Mouse (Mus musculus): ENCODE data around the gene Fancm. TPM values are rescaled to one million over a fixed set of nuclear protein-coding genes. Genes with fewer than 3 reads are reported as not detected.
A peak's percentile ranks its signal among the peaks of the same experiment; 100 is the strongest.

Fancm gene
- polyA plus RNA-seq (2015; fragmentation: Nextera tagmentation; extraction: Ambion mirVana), result 11.8 and 13.9 TPM in 2 replicates

DNA sequence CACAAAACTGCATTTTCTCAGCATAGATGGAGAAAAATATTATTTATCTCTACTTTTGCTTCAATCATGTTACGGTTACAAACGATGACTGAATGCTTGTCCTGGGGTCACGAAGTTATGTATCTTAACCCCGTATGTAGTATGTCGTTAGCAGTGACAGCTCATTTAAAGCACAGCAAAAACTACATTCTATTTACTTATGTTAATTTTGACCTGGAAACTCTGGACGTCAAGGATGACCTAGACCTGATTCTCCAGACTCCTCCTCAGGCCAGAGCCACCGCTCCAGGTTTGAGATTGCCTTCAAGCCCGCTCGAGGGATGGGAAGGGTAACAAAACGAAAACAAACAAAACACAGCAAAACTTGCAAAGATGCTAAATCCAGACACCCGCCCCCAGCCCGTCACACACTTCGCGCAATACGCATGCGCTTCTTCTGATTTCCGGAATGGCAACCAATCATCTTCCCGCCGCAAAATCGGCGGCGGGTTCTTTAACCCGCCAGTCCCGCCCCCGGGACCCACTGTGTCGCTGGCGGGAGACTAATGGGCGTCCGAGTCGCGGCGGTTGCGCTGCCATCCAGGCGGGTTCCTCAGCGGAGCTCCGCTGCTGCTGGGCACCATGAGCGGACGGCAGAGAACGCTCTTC is at the start of gene Fancm:
Gene Fancm (plus strand): TSS at position 519 of the 648 bp plus-strand sequence.
- Histone ChIP-seq H3K4me1 (peaks cover 42% of the 10 kb centered on the region), H3K27ac (peak within 1 kb of the TSS; percentile 94), H3K9me3 (replicated peaks) (no peaks in the 10 kb centered on the region), H3K4me2 (peak within 1 kb of the TSS; percentile 93), H3K9ac (peak within 1 kb of the TSS; percentile 89), H3K36me3 (ENCODE audit: poor library complexity, severe bottlenecking) (peaks cover 5% of the 10 kb centered on the region), H3K4me3 (peak within 1 kb of the TSS; percentile 86), H3K27me3 (no peaks in the 10 kb centered on the region)
- 2% methylated on average over 39 of the region's 39 CpGs for WGBS
- peak; percentile 52 for ATAC-seq

GRCm38 (mm10) chr12:65035839-65036189 is 39.6 kb upstream of the Fancm start:
- ATAC-seq, result no peak
- Histone ChIP-seq H3K9me3 (replicated peaks) (no peaks in the 10 kb centered on the region), H3K27ac (no peak overlapping the region), H3K9ac (no peak overlapping the region), H3K27me3 (no peaks in the 10 kb centered on the region), H3K36me3 (ENCODE audit: poor library complexity, severe bottlenecking) (0 out of 2 replicates have a peak, but pooled peaks cover 2% of the 10 kb centered on the region), H3K4me1 (peaks cover 23% of the 10 kb centered on the region), H3K4me3 (peak overlapping the region; percentile 85), H3K4me2 (peak overlapping the region; percentile 68)
- 47% methylated on average over 8 of the region's 8 CpGs for WGBS

DNA sequence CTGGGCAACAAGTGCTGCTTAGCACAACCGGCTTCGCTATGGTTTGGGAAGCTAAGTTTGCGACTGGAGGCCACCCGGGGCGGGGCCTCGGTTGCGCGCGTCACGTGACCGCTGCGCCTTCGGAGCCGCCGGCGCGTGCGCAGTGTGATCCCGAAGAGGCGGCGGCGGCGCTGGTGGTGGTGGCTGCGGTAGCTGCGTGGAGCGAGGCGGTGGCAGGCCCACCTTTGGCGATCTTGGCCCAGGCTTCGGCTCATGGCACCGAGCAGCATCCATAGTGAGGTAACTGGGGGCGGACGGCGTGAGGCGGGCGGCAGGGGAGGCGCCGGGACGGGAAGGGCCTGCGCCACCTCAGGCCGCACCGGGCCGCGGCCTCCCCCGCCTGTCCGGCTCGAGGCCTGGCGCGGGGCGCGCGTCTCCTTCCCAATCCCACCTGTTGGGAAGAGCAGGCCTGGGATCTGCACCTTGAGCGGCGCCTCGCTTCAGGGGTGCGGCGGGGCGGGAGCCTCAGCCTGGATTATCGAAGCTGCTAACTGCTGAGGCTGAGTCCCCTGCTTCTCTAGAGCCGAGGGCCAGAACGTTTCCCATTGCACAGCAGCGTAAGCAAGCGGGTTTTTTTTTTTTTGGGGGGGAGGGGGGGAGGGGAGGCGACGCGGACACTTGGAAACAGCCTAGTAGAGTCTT is 39.1 kb upstream of the Fancm start, which contains the start of gene Prpf39:
Gene Prpf39 (plus strand): TSS at position 144 of the 681 bp plus-strand sequence.
- Histone ChIP-seq H3K27ac (peak within 1 kb of the TSS; percentile 81), H3K9ac (peak within 1 kb of the TSS; percentile 90), H3K27me3 (no peaks in the 10 kb centered on the region), H3K9me3 (replicated peaks) (no peaks in the 10 kb centered on the region), H3K4me1 (peaks cover 23% of the 10 kb centered on the region), H3K4me2 (peak within 1 kb of the TSS; percentile 68), H3K4me3 (peak within 1 kb of the TSS; percentile 85), H3K36me3 (ENCODE audit: poor library complexity, severe bottlenecking) (0 out of 2 replicates have a peak, but pooled peaks cover 2% of the 10 kb centered on the region)
- under 1% methylated on average over 62 of the region's 65 CpGs for WGBS
- peak; percentile 96 for ATAC-seq

GRCm38 (mm10) chr12:65036892-65037545 is 38.4 kb upstream of the Fancm start:
- H3K9me3 ChIP-seq (replicated peaks), result no peaks in the 10 kb centered on the region
- H3K4me3 ChIP-seq, result peak overlapping the region; percentile 85
- 19% methylated on average over 18 of the region's 18 CpGs for WGBS
- H3K9ac ChIP-seq, result peak overlapping the region; percentile 90
- 0 out of 2 replicates have a peak, but pooled peaks cover 5% of the 10 kb centered on the region for H3K36me3 ChIP-seq (ENCODE audit: poor library complexity, severe bottlenecking)
- H3K27me3 ChIP-seq, result no peaks in the 10 kb centered on the region
- no peak overlapping the region for H3K27ac ChIP-seq
- ATAC-seq, result peak; percentile 27
- peaks cover 23% of the 10 kb centered on the region for H3K4me1 ChIP-seq
- H3K4me2 ChIP-seq, result peak overlapping the region; percentile 68

- Histone ChIP-seq H3K9ac (peak overlapping the region; percentile 90), H3K4me1 (peaks cover 23% of the 10 kb centered on the region)
Observed at GRCm38 (mm10) chr12:65037546-65037937, 37.9 kb upstream of the Fancm start.

DNA sequence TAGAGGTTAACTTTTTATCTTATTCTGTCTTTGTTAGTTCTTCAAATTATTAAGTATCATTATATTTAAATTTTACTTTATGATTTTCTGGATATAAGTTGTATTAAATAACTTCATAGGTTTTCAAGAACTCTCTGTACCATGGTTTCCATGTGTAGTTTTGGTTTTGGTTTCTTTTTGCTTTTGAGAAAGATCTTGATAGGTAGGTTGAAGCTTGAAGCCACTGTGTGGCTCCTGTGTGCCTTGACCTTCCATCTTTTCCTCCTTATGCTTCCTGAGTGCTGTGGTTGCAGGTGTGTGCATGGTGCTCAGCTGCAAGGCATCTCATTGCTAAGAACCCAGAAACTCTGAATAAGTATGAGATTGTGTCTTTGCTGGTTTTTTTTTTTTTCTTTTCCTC is 26.6 kb upstream of the Fancm start:
- Histone ChIP-seq H3K27me3 (no peaks in the 10 kb centered on the region), H3K36me3 (ENCODE audit: poor library complexity, severe bottlenecking) (peaks cover 30% of the 10 kb centered on the region), H3K9ac (no peak overlapping the region), H3K27ac (no peak overlapping the region), H3K9me3 (replicated peaks) (no peaks in the 10 kb centered on the region), H3K4me1 (no peaks in the 10 kb centered on the region), H3K4me2 (no peak overlapping the region), H3K4me3 (no peak overlapping the region)
- ATAC-seq, result no peak

More at GRCm38 (mm10) chr12:65037546-65037937, 37.9 kb upstream of the Fancm start:
- H3K36me3 ChIP-seq (ENCODE audit: poor library complexity, severe bottlenecking), result 0 out of 2 replicates have a peak, but pooled peaks cover 10% of the 10 kb centered on the region
- H3K4me3 ChIP-seq, result peak overlapping the region; percentile 85
- no peaks in the 10 kb centered on the region for H3K9me3 ChIP-seq (replicated peaks)
- no peak for ATAC-seq
- H3K27me3 ChIP-seq, result no peaks in the 10 kb centered on the region
- no peak overlapping the region for H3K27ac ChIP-seq
- peak overlapping the region; percentile 68 for H3K4me2 ChIP-seq
- WGBS, result 49% methylated on average over 4 of the region's 4 CpGs

- Histone ChIP-seq H3K36me3 (ENCODE audit: poor library complexity, severe bottlenecking) (peaks cover 54% of the 10 kb centered on the region), H3K4me1 (no peaks in the 10 kb centered on the region), H3K27me3 (no peaks in the 10 kb centered on the region), H3K9ac (no peak overlapping the region), H3K9me3 (replicated peaks) (no peaks in the 10 kb centered on the region), H3K4me3 (no peak overlapping the region), H3K4me2 (no peak overlapping the region), H3K27ac (no peak overlapping the region)
- 88% methylated on average over 2 of the region's 2 CpGs for WGBS
- no peak for ATAC-seq
Observed at GRCm38 (mm10) chr12:65058203-65058602, 17.2 kb upstream of the Fancm start.

DNA sequence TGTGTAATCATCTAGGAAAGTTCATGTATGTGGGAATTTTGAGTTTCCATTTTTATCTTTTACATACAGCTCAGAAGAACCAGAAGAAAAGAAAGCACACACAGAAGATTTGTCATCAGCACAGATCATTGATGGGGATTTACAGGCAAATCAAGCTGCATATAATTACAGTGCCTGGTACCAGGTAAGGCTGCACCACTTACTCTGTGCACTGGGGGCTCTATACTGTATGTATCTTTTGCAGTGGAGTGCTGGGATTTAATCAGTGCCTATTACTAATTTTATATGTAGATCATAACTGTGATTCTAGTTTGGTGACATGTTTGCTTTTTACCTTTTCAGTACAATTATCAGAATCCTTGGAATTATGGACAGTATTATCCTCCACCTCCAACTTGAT is 14.3 kb upstream of the Fancm start:
- H3K9me3 ChIP-seq (replicated peaks), result no peaks in the 10 kb centered on the region
- no peak overlapping the region for H3K27ac ChIP-seq
- no peaks in the 10 kb centered on the region for H3K27me3 ChIP-seq
- no peak for ATAC-seq
- peaks cover 67% of the 10 kb centered on the region for H3K36me3 ChIP-seq (ENCODE audit: poor library complexity, severe bottlenecking)
- no peak overlapping the region for H3K4me3 ChIP-seq
- H3K9ac ChIP-seq, result no peak overlapping the region
- H3K4me1 ChIP-seq, result no peaks in the 10 kb centered on the region
- H3K4me2 ChIP-seq, result no peak overlapping the region

DNA sequence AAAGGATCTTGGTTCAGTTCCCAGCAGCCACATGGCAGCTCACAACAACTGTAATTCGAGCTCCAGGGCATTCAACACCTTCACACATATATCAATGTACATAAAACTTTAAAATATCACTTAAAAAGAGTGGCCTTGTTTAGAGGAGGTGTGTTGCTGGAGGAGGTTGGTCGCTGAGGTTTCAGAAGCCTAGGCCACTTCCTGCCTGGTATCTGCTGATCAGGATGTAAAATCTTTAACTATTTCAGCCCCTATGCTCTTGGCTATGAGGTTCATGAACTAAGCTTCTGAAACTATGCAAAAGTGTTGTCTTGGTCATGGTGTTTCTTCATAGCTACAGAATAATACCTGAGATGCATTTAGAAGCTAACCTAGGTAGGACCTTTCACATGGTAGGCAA is 10.2 kb upstream of the Fancm start:
- Histone ChIP-seq H3K9me3 (replicated peaks) (no peaks in the 10 kb centered on the region), H3K36me3 (ENCODE audit: poor library complexity, severe bottlenecking) (peaks cover 69% of the 10 kb centered on the region), H3K4me1 (no peaks in the 10 kb centered on the region), H3K27me3 (no peaks in the 10 kb centered on the region), H3K4me2 (no peak overlapping the region), H3K9ac (no peak overlapping the region), H3K4me3 (no peak overlapping the region), H3K27ac (no peak overlapping the region)
- WGBS, result 85% methylated on average over 2 of the region's 2 CpGs
- no peak for ATAC-seq

- Histone ChIP-seq H3K36me3 (ENCODE audit: poor library complexity, severe bottlenecking) (peaks cover 60% of the 10 kb centered on the region), H3K4me1 (no peaks in the 10 kb centered on the region), H3K27me3 (no peaks in the 10 kb centered on the region), H3K9me3 (replicated peaks) (no peaks in the 10 kb centered on the region), H3K4me2 (no peak overlapping the region), H3K9ac (no peak overlapping the region), H3K27ac (no peak overlapping the region), H3K4me3 (no peak overlapping the region)
- 72% methylated on average over 3 of the region's 3 CpGs for WGBS
- no peak for ATAC-seq
Observed at GRCm38 (mm10) chr12:65066234-65066633, 9.2 kb upstream of the Fancm start.

- Histone ChIP-seq H3K27ac (no peak overlapping the region), H3K4me3 (no peak overlapping the region), H3K9me3 (replicated peaks) (no peaks in the 10 kb centered on the region), H3K4me1 (peaks cover 10% of the 10 kb centered on the region), H3K36me3 (ENCODE audit: poor library complexity, severe bottlenecking) (peaks cover 49% of the 10 kb centered on the region), H3K27me3 (no peaks in the 10 kb centered on the region), H3K4me2 (no peak overlapping the region), H3K9ac (no peak overlapping the region)
- WGBS, result 89% methylated on average over 4 of the region's 4 CpGs
- no peak for ATAC-seq
Observed at GRCm38 (mm10) chr12:65068409-65068808, 7.0 kb upstream of the Fancm start.

DNA sequence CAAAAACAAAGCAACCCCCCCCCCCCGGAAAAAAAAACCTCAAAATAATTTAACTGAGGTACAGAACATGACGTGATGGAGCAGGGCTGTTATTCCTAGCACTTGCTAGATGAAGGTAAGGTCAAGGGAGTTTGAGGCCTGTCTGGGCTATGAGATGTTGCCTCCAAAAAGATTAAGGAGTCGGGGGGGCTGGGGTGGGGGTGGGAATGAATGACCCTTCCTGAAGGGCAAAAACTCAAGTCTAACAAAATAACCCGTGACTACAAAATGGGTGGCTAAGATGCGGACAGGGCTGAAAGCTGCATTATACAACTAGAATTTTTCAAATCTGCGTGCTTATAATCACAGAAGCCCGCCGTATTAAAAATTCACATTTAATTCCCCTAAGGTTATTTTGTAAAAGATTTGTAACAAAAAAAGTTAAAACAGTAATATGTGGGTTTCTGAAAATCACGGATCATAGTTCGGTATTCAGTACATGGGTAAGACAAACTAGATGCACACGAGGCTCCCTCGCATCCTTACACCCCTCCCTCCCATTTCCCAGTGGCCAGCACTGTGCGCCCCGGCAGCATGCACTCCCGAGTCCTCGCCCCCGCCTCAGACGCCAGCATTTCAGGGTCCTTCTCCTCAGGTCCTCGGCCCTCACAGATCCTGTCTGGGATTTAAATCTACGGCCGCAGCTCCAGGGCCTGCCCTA is 2.3 kb upstream of the Fancm start:
- Histone ChIP-seq H3K9me3 (replicated peaks) (no peaks in the 10 kb centered on the region), H3K4me3 (peak overlapping the region; percentile 86), H3K4me2 (peak overlapping the region; percentile 93), H3K27ac (peak overlapping the region; percentile 94), H3K4me1 (peaks cover 40% of the 10 kb centered on the region), H3K36me3 (ENCODE audit: poor library complexity, severe bottlenecking) (peaks cover 17% of the 10 kb centered on the region), H3K9ac (peak overlapping the region; percentile 94), H3K27me3 (no peaks in the 10 kb centered on the region)
- 3% methylated on average over 21 of the region's 21 CpGs for WGBS
- ATAC-seq, result peak; percentile 69
